Mouse (Mus musculus) thymus, adult 2 months (tissue): Measurements from ENCODE around the gene Gm10065. TPM values are rescaled to one million over a fixed set of nuclear protein-coding genes. Genes with fewer than 3 reads are reported as not detected.
A peak's percentile ranks its signal among the peaks of the same experiment; 100 is the strongest.

Source experiments
- DNase-seq: peaks from one replicate; pipeline ENCODE4 v3.0.0; 2021
- H3K27ac ChIP-seq: fragments of 200-500 bp; 2 replicates; pipeline ENCODE4 v1.5.1; 2012; ENCODE audit warnings: low read length, control low read depth; ENCODE audit not compliant: control insufficient read depth, insufficient read depth
- H3K27me3 ChIP-seq: fragments of 200-500 bp; 2 replicates; pipeline ENCODE4 v1.6.1; 2012; ENCODE audit warnings: mild to moderate bottlenecking, low read length, moderate library complexity, mixed read lengths; ENCODE audit not compliant: control insufficient read depth, insufficient read depth
- H3K36me3 ChIP-seq: fragments of 200-500 bp; 2 replicates; pipeline ENCODE4 v1.6.1; 2012; ENCODE audit warnings: mild to moderate bottlenecking, low read length, moderate library complexity; ENCODE audit not compliant: control insufficient read depth, insufficient read depth
- H3K4me1 ChIP-seq: fragments of 200-500 bp; replicated peaks from 2 replicates; pipeline ENCODE4 v1.6.1; 2012; ENCODE audit warnings: low read length; ENCODE audit not compliant: control insufficient read depth, insufficient read depth
- H3K4me3 ChIP-seq: fragments of 200-500 bp; 2 replicates; pipeline ENCODE4 v1.5.1; 2012; ENCODE audit warnings: mild to moderate bottlenecking, low read length, control low read depth, moderate library complexity; ENCODE audit not compliant: control insufficient read depth, insufficient read depth
- CTCF ChIP-seq: fragments of 200-500 bp; IDR thresholded peaks from 2 replicates; pipeline ENCODE4 v1.5.1; 2012; ENCODE audit warnings: mild to moderate bottlenecking, control low read depth, low read length, moderate library complexity, borderline replicate concordance; ENCODE audit not compliant: control insufficient read depth, poor library complexity, insufficient read depth; ENCODE audit errors: extremely low read depth
- POLR2A ChIP-seq: fragments of 200-500 bp; IDR thresholded peaks from 2 replicates; pipeline ENCODE4 v1.6.1; 2012; ENCODE audit warnings: mild to moderate bottlenecking, low read length, control low read depth, moderate library complexity; ENCODE audit not compliant: control insufficient read depth, poor library complexity, insufficient read depth; ENCODE audit errors: extremely low read depth
- WGBS: fragments of 180-500 bp; shearing (Covaris S2); methylation state at CpG from one replicate; pipeline ENCODE4 v1.1.7; 2018; 5-methylcytosine and 5-hydroxymethylcytosine counted together
- polyA plus RNA-seq: library from polyadenylated mRNA; depleted of rRNA; stranded (reverse); fragments of >200 nt; gene quantifications from 2 replicates; pipeline ENCODE4 v1.2.3, GENCODE M21; 2012

The Gm10065 gene
- polyA plus RNA-seq, 1 experiment: not detected

GRCm38 (mm10) chr13:21454133-21454532 lies 25.1 kb downstream of the Gm10065 start:
- Histone ChIP-seq H3K27me3 (no peaks in the 10 kb centered on the region), H3K36me3 (no peaks in the 10 kb centered on the region), H3K27ac (no peak overlapping the region), H3K4me1 (no peaks in the 10 kb centered on the region), H3K4me3 (no peak overlapping the region)
- WGBS: 88% methylated on average over 3 of the region's 3 CpGs
- TF ChIP-seq CTCF: no peak
- TF ChIP-seq POLR2A: no peak
- DNase-seq: no peak

DNA sequence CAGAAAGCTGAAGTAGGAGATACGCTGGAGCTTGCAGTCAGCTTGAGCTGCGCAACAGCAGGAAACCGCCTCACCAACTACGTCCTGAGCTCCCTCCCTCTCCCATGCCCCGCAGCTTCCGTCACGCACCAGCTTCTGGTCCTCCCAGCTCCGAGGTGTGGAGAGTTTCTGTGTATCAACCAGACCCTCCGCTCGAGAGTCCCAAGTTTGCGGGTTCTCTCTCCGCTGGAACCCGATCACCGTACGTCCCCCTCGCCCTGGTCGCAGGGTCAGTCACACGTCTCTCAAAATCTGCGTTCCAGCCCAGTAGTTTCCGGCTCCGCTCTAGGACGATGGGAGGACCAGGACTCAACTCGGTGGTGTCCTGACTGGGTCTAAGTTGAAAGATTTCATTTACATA lies 25.8 kb downstream of the Gm10065 start, which contains the start of gene Zscan26:
TSS of gene Zscan26 (minus strand) at position 282 of the 400 bp plus-strand sequence.
- under 1% methylated on average over 23 of the region's 23 CpGs for WGBS
- no peaks in the 10 kb centered on the region for H3K36me3 ChIP-seq
- no peak within 1 kb of the TSS for H3K27ac ChIP-seq
- H3K4me3 ChIP-seq: peak within 1 kb of the TSS; percentile 98
- H3K27me3 ChIP-seq: no peaks in the 10 kb centered on the region
- DNase-seq: peak; percentile 66
- H3K4me1 ChIP-seq: no peaks in the 10 kb centered on the region
- TF ChIP-seq CTCF: no peak
- peak; percentile 33; the same call in 1 of the 2 replicates for TF ChIP-seq POLR2A

- no peak overlapping the region for H3K27ac ChIP-seq
Observed at GRCm38 (mm10) chr13:21453042-21453441, 26.2 kb downstream of the Gm10065 start.

DNA sequence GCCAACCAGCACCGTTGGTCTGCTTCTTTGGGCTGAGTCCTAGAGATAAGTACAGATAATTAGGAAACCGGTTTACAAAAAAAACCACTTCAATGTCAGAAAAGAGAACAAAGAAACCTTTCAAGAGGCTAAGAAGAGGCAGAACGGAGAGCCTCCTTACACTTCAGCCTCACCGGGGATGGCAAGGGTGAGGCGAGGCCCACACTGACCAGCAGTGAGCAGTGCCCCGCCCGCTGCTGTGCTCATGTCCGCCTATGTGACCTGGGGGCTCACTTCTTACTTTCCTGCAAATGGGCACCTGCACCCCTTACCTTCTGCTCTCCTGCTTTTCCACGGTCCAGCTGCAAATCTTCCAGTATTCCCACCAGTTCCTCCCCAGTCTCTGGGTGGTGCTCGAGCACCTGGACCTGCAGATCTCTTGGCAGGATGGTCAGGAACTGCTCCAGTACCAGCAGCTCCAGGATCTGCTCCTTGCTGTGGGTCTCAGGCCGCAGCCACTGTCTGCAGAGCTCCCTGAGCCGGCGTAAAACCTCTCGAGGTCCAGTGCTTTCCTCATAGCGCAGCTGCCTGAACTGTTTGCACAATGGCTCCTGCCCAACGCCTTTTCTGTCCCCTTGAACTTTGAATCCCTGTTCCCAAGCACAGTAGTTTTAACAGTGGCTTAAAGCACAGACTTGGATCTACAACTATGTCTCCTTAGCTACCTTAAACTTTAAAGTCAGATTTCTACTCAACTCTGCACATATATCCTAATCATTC lies 31.2 kb downstream of the Gm10065 start:
- TF ChIP-seq POLR2A (no peak), CTCF (no peak)
- no peak overlapping the region for H3K4me3 ChIP-seq
- H3K27ac ChIP-seq: no peak overlapping the region
- no peak for DNase-seq
- H3K27me3 ChIP-seq: no peaks in the 10 kb centered on the region
- H3K4me1 ChIP-seq: no peaks in the 10 kb centered on the region
- H3K36me3 ChIP-seq: peaks cover 23% of the 10 kb centered on the region
- 94% methylated on average over 16 of the region's 16 CpGs for WGBS

More at GRCm38 (mm10) chr13:21453042-21453441, 26.2 kb downstream of the Gm10065 start:
- Histone ChIP-seq H3K27me3 (no peaks in the 10 kb centered on the region), H3K36me3 (no peaks in the 10 kb centered on the region), H3K4me1 (no peaks in the 10 kb centered on the region), H3K4me3 (peak overlapping the region; percentile 98)
- no peak for DNase-seq
- WGBS: 4% methylated on average over 13 of the region's 13 CpGs
- TF ChIP-seq POLR2A: no peak
- no peak for TF ChIP-seq CTCF

DNA sequence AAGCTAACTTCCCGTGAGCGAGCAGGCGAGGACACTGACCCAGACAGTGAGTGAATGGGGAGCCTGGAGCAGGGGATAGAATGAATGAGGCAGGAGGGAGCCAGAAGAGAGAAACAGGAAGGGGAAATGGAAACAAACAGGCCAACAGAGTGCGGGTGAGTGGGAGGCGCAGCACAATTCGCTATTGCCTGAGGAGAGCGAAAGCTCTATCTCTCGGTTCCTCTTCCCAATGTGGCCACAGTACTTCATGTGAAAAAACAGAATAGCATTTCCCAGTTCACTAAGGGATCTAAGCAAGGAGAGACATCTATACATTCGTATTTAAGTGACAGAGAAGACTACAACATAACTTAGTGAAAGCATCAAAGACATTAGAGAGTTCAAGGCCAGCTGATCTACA lies 32.4 kb downstream of the Gm10065 start:
- no peak for TF ChIP-seq POLR2A
- no peak for TF ChIP-seq CTCF
- Histone ChIP-seq H3K4me3 (no peak overlapping the region), H3K27ac (no peak overlapping the region), H3K4me1 (no peaks in the 10 kb centered on the region), H3K36me3 (peaks cover 23% of the 10 kb centered on the region), H3K27me3 (no peaks in the 10 kb centered on the region)
- DNase-seq: no peak
- 95% methylated on average over 9 of the region's 9 CpGs for WGBS

GRCm38 (mm10) chr13:21441207-21441572 lies 38.1 kb downstream of the Gm10065 start:
- DNase-seq: no peak

DNA sequence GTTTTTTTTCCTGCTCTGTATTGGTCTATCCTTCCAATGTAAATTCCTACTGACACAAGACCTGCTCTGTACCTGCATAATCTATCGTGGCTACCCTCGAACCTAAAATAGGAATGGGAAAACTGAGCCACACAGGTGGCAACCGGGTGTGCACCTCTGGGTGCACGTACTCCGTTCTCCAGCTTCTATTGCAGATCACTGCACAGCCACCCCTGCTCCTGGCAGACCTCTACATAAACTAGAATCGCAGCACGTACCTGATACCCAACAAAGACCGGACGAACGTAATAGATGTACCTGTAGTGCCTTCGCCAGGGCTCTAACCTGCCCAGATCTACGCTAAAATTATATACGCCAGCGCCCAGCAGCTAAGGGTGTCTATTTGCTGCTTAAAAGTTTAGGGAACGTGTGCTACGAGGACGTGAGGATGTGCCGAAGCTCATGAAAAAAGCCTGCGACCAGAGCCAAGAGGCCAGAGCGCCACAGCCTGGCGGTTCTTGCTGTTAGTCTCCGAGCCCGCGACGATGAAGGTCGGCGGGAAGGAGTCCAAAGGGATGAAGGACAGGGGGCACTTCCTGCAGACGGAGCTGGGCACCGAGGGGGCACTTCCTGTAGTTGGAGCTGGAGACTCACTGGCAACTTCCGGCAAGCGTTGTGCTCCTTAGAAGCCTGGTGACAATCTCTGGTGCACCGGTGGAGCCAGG lies 38.6 kb downstream of the Gm10065 start, which contains the start of gene Pgbd1:
TSS of gene Pgbd1 (minus strand) at position 556 of the 704 bp plus-strand sequence.
- Histone ChIP-seq H3K27ac (peak within 1 kb of the TSS; percentile 53), H3K4me3 (peak within 1 kb of the TSS; percentile 94), H3K27me3 (no peaks in the 10 kb centered on the region), H3K36me3 (peaks cover 9% of the 10 kb centered on the region), H3K4me1 (peaks cover 3% of the 10 kb centered on the region)
- DNase-seq: peak; percentile 63
- 1% methylated on average over 32 of the region's 32 CpGs for WGBS
- TF ChIP-seq POLR2A (no peak), CTCF (0 out of 2 replicates have a peak, but pooled peaks have one; percentile 13)

More at GRCm38 (mm10) chr13:21441207-21441572, 38.1 kb downstream of the Gm10065 start:
- 33% methylated on average over 10 of the region's 10 CpGs for WGBS
- Histone ChIP-seq H3K27ac (peak overlapping the region; percentile 53; the same call in 1 of the 2 replicates), H3K4me1 (peaks cover 3% of the 10 kb centered on the region), H3K36me3 (peaks cover 13% of the 10 kb centered on the region), H3K4me3 (peak overlapping the region; percentile 94), H3K27me3 (no peaks in the 10 kb centered on the region)
- TF ChIP-seq CTCF: no peak
- TF ChIP-seq POLR2A: no peak
